Mouse (Mus musculus) gastrocnemius, postnatal 36 days (tissue): ENCODE measurements around the gene Olfr1286. TPM values are rescaled to one million over a fixed set of nuclear protein-coding genes. Genes with fewer than 3 reads are reported as not detected.

Source experiments
- DNase-seq, 2 experiments: peaks; one replicate each; pipeline ENCODE4 v3.0.0; 2022
- intact Hi-C: fragments of 180-260 bp; cut with DNase I; formaldehyde crosslinking; loops from one replicate; pipeline ENCODE4 v1.15.1; 2025
- long read RNA-seq, 2 experiments: library from polyadenylated mRNA; stranded (forward); transcript quantifications; one replicate each; pipeline ENCODE4 v2.0.0; 2021
- total RNA-seq, 2 experiments: library from RNA; stranded (reverse); gene quantifications; 2 replicates each; pipeline ENCODE4 v1.2.3; 2021

The Olfr1286 gene
- not detected for total RNA-seq
- long read RNA-seq, experiment 1: 0 reads
- long read RNA-seq, experiment 2: 0 reads

DNA sequence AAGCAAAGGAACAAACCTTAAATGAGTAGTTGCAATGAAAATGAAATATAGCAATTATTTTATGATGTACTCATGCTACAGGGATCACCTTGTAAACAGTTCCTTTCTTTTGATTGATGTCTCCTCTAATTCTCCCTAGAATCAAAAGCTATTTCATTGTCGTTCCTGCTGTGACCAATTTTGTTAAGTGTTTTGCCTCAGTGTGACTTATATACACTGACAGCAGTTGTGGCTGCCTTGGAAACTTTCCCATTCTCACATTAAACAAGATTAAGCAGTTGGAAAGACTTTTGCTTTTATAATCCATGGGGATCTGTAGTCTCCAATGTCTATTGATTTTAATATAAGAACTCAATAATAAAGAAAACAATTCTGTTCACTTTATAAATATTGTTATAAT, at the start of gene Olfr1286:
TSS of gene Olfr1286 (minus strand) at position 185 of the 400 bp plus-strand sequence.
- DNase-seq: no peak
- intact Hi-C loops: no loop called here

DNA sequence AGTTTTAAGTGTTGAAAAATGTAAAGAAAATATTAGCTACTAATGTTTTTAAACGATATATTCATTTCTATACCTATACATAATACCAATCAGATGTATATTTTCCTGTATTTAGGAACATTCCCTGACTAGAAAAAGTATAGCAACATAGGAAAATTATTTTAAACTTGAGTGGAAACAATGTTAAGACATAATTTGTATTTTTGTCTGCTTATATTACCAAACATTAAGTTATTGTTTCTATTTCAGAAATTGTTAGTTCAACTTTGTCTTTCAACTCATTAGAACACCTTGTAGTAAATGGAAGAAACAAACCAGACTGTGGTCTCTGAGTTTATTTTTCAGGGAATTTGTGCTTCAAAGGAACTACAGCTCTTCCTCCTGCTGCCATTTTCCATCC, 25.9 kb upstream of the Olfr1286 start, which contains the start of gene Olfr1287:
TSS of gene Olfr1287 (plus strand) at position 301 of the 400 bp plus-strand sequence.
- intact Hi-C loops: no loop called here
- no peak for DNase-seq

DNA sequence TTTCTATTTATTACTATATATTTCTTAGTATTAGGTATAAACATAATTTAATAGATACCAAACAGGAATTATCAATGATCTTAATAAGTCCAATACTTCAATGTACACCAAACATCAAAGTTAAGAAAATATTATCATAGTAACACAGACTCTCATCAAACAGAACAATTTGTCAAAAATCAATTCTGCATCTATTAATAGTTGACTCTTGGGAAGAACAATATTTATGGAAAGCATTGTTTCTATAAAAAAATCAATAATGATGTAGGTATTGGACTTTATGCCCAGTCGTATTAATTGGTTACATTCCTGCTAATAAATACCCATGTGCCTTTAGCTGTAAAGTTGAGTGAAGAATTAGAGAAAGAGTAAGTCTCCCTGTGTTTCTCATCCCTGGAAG, 47.7 kb downstream of the Olfr1286 start, which contains the start of gene Olfr1284:
TSS of gene Olfr1284 (plus strand) at position 301 of the 400 bp plus-strand sequence.
- intact Hi-C loops: no loop called here

More for the DNA sequence above, 47.7 kb downstream of the Olfr1286 start, which contains the start of gene Olfr1284:
- no peak for DNase-seq

Other genes starting within 250 kb of the Olfr1286 start
- not detected for gene 4930430A15Rik, start 193.5 kb downstream of the Olfr1286 start, total RNA-seq
- not detected for gene Olfr1275, start 187.8 kb downstream of the Olfr1286 start, total RNA-seq
- gene Olfr1276, start 168.6 kb downstream of the Olfr1286 start, total RNA-seq: not detected
- gene Olfr1277, start 149.0 kb downstream of the Olfr1286 start, total RNA-seq: not detected
- gene Olfr1278, start 133.0 kb downstream of the Olfr1286 start, total RNA-seq: not detected
- gene Olfr1279, start 122.5 kb downstream of the Olfr1286 start, total RNA-seq: not detected
- not detected for gene Olfr1280, start 109.1 kb downstream of the Olfr1286 start, total RNA-seq
- gene Olfr1281, start 96.6 kb downstream of the Olfr1286 start, total RNA-seq: not detected
- not detected for gene Olfr1282, start 87.0 kb downstream of the Olfr1286 start, total RNA-seq
- gene Olfr1283, start 56.3 kb downstream of the Olfr1286 start, total RNA-seq: not detected
- not detected for gene Olfr1284, start 47.6 kb downstream of the Olfr1286 start, total RNA-seq
- gene Olfr1287, start 26.0 kb upstream of the Olfr1286 start, total RNA-seq: not detected
- not detected for gene Olfr1288, start 51.0 kb upstream of the Olfr1286 start, total RNA-seq
- not detected for gene Olfr1289, start 57.7 kb upstream of the Olfr1286 start, total RNA-seq
- not detected for gene Olfr1290, start 70.7 kb upstream of the Olfr1286 start, total RNA-seq
- gene Olfr1291-ps1, start 74.1 kb upstream of the Olfr1286 start, total RNA-seq: not detected
- not detected for gene Olfr1293-ps, start 102.1 kb upstream of the Olfr1286 start, total RNA-seq
- not detected for gene Olfr1294, start 117.2 kb upstream of the Olfr1286 start, total RNA-seq
- gene Olfr1295, start 146.6 kb upstream of the Olfr1286 start, total RNA-seq: not detected
- gene Olfr1297, start 203.4 kb upstream of the Olfr1286 start, total RNA-seq: not detected
- not detected for gene Olfr1298, start 226.1 kb upstream of the Olfr1286 start, total RNA-seq
- gene Olfr1299, start 238.3 kb upstream of the Olfr1286 start, total RNA-seq: not detected